Mouse (Mus musculus): ENCODE results near the gene Dusp1.

Gene Dusp1

DNA sequence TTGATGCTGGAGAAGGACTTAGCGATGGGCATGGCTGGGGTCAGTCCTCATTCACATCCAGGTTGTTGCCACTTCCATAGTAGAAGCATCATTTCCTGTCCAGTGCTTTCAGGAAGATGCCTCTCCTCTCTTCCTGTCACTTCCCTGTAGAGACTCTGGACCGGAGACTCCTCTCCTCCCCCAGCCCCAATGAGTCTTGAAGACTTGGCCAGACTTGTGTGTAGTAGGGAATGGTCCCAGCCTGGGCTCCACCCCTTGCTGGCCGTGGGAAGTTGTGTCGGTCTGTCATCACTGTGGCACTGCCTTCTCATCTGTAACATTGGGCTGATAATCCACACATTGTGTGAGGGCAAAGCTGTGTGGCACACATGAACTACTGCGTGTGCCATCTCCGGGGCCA lies 21.7 kb upstream of the Dusp1 start:
- no peak for DNase-seq

DNA sequence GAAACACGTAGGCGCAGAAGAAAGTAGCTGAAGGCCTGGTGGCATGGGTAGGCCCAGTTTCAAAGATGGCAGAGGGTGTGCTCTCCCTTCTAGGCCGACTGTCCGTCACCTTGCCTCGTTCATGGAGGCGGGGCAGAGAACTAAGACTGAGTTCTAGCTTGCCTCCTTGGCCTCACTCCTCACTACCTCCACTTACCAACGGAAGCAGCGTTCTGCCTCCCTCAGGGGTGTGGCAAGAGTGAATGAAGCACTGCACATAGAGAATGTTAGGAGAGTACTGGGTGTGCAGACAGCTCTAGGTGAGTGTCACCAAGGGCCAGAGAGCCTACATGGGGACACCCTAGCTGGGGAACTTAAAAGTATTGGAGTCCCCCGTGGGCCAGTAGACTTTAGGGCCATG lies 21.1 kb upstream of the Dusp1 start:
- no peak for DNase-seq

DNA sequence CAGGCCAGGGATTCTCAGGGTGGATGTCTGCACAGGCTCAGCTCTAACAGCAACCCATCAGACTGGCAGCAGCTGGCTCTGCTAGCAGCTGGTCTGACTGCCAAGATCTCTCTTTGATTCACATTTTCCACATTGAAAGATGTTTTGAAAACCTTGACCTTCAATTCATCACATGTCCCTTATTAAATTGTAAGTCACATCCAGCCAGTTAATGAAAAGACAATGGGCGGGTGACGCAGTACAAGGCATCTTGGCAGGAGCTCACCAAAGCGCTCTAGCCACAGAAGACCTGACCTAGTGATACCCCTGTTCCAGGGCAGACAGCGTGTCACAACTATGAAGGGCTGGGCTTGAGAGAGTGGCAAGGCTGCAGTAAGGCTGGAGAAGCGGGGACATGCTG lies 20.4 kb upstream of the Dusp1 start:
- peak; percentile 80 for DNase-seq

DNA sequence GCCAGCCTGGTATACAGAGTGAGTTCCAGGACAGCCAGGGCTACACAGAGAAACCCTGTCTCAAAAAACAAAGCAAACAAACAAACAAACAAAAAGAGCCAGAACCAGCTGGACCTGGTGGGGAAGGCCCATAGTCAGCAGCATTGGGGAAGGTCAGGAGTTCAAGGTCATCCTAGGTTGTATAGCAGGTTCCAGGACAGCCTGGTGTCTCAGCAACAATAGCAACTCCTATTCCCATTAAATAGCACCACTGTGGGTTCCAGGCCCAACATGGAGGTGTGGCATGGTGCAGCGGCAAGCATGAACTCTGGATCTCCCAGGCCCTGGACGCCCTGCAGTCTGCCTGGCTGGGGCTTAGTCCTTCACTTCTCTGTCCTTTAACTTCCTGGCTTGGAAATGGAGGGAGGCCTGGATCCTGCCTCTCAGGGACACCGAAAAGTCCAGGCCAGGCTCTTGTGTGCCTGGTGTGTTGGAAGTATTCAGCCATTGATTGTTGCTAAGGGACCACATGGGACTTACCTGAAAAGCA lies 19.0 kb upstream of the Dusp1 start:
- no peak for DNase-seq

DNA sequence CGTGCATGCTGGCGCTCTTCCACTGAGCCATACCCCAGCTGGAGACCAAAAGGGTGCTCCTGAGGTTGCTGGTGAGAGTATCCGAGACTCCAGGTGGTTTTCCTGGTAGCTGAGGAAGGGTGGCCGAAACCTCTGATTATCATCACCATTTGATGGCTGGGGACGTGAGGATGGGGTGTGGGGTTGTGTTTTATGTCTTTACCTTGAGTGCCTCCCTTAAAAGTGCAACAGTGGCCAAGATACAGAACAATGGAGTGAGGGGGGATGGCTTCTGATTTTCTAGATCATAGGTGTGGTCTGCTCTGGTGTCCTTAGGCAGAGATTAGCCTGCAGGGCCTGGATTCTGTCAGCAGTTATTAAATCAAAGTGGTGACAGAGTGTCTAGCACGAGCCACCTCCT lies 17.5 kb upstream of the Dusp1 start:
- no peak for DNase-seq

DNA sequence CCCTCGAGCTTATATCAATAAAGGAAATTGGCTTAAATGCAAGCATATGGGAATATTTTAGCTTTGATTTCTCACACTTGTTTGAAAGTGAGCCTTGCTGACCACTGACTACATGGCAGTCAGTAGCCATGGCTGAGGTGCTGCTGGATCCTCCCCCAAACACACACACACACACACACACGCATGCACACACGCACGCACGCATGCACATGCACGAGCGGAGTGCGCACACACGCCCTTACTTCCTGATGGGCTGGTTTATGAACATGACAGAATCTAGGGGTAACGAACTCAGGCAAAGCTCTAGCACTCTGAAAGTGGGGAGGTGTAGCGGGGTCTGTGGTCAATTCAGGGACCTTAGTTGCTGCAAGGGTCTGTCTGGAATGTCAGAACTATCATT lies 16.8 kb upstream of the Dusp1 start:
- DNase-seq = no peak

DNA sequence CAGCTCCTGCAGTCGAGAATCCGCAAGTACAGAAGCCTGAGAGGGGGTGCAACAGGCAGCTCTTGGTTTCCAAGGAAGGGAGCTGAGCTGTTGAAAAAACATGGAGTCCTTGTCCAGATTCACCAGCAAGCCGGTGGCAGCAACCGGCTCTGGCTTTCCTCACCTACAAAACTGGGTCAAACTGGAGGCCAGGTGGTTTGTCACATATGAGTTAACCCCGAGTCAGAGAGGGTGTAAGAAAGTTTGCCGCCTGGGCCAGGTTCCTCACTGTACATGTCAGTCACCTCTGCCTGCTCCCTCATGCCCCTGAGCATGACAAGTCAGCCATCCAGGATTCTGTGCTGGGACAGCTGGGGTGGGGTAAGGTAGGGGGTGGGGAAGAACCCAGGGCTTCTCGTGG lies 16.2 kb upstream of the Dusp1 start:
- no peak for DNase-seq

DNA sequence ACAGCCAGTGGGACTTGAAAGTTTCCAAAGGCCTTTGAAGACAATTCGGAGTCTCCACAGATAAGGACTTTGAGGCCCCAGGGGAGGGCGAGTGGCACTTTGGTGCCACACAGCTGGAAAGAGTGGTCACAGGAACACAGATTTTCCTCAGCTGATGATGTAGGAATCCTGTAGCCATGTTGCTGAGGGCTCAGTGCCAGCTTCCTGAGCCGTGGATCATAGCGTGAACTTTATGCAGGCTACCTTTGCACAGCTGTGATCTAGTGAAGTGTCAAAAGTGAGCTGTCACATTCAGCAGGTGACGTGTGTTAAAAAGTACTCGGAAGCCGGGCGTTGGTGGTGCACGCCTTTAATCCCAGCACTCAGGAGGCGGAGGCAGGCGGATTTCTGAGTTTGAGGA lies 15.4 kb upstream of the Dusp1 start:
- no peak for DNase-seq

DNA sequence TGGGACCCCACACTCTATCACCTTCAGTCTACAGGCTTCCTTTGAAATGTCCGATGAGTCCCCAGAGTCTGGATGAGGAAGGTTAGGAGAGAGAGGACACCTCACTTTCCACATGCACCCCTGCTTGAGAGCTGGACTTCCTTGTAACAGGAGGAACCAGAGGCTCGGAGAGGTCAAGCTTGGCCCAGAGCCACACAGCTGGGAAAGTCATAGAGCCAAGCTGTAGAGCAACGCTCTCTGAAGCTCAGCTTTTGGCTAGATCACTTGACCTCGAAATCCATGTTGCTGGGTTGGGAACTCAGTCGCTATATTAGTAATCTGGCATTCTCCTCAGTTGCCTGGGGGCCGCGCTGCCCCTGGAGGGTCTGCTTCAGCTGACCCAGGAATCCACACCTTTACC lies 14.9 kb upstream of the Dusp1 start:
- DNase-seq = peak; percentile 47

DNA sequence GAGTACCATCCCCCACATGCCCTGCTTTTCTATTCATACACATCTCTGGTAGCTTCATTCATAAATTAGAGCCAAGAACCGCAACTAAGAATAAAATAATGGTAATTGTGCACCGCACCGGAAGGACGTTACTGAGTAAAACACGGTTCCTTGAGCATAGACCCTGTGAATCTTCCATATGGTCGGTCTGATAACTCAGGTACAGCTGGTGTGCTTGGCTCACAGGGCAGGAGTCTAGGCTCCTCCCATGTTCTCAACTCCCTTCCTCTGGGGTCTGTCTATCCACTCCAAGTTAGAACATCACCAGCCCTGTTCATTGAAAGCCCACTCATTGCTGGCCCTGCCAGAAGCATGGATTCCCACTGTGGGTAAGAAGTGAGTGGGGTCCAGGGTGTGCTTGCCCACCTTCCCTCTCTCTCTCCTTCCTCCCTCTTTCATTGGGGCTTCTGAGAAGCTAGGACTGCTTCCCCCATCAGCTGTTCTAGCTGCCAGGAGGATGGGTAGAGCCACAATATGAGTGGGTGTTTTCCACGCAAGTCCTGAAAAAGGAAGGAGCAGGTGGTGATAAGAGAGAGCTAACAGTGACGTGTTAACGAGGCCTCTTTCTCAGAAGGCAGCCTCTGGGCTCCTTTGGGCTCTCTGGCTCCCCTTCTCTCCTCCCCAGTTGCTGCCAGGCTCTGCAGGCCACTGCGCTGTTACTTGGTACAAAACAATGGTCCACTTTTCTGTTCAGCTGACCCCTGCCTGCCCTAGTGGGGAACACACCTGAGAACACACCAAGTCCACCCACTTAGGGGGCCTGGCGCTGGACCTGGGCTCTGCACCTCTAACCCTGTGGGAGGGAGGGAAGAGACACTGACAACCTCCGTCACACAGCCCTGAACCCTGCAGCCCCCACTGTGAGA lies 14.1 kb upstream of the Dusp1 start:
- no peak for DNase-seq

DNA sequence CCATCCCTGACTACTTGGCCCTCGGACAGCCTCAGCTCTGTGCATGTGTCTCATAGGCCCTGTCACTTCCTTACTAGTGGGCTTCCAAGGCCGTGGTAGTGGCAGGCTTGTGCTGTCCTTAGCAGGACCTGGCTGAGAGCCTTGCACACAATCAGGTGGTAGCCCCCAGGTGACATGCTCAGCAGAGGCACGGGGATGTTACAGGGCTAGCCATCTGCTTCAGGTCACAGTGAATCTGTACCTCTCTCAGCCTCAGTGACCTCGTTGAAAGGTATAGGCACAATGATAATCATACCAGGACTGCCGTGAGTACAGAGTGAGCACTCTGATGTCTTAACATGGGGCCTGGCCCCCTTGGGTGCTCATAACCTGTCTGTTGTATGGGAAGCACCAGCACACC lies 12.8 kb upstream of the Dusp1 start:
- no peak for DNase-seq

DNA sequence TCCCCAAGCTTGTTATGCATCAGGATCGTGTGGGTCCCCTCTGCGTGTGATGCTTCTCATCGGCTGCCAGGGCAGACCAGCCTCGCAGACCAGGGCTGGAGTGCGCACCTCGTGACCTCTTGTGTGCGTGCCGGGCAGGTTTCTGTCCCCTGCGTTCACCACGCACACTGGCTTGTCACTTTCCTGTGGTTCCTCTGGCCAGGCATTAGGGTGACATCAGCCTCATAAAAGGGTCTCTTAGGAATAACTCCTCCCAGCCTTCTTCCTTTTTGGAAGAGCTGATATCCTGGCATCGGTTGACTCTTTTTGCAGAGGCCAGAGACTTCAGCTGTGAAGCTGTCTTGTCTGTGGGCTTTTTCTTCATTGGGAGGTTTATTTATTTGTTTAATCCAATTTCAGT lies 12.2 kb upstream of the Dusp1 start:
- DNase-seq = no peak

DNA sequence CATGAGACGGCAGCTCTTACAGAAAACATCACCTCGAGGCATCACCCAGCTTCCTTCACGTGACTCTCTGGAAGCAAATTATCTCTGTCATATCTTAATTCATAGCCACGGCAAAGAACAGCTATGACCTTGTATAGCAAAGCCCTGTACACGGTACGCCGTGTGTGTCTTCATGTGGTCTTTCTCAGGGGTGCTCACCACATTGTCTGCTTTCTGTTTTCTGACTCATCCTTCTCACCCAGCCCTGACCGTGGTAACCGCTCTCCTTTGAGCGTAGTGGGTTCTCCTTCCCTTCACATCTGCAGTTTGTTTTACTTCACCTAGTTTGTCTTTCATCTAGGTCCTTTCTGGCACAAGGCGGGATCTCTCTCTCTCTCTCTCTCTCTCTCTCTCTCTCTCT lies 10.3 kb upstream of the Dusp1 start:
- no peak for DNase-seq

DNA sequence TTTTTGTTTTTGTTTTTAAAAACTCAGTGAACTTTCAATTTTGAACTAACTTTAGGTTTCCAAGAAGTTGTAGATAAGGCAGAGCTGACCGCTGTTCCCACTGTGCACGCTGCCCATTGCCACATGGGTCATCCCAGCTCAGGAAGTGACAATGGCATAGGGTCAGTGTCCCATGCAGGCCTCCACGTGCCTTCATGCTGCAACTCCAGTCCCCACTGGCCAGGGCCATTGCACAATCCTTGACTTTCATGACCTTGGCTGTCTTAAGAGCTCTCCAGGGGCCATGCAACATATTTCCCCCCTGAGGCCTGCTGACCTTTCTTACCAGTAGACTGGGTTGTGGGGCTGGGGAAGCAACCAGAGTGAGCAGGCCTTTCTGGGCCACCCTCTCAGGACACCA lies 9.4 kb upstream of the Dusp1 start:
- DNase-seq = peak; percentile 73

DNA sequence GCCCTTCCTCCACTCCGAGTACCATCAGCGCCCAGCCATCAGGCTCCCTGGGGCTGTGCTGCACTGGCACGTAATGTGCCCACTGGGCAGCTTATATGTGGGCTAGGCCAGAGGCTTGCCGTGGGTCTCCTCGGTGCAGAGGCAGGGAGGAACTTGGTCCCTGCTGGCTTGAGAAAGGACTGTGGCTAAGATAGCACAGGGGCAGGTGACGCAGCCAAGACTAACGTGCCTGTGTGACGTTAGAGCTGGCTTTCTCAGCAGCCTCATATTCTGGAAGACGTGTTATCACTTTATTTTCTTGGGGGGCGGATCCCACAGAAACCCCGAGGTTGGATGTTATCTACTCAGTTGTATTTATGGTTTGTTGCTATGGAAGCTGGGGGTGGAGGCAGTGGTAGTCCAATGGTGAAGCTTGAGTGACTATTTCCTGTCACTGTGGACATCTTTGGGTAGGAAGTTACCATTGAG lies 8.8 kb upstream of the Dusp1 start:
- DNase-seq = no peak

DNA sequence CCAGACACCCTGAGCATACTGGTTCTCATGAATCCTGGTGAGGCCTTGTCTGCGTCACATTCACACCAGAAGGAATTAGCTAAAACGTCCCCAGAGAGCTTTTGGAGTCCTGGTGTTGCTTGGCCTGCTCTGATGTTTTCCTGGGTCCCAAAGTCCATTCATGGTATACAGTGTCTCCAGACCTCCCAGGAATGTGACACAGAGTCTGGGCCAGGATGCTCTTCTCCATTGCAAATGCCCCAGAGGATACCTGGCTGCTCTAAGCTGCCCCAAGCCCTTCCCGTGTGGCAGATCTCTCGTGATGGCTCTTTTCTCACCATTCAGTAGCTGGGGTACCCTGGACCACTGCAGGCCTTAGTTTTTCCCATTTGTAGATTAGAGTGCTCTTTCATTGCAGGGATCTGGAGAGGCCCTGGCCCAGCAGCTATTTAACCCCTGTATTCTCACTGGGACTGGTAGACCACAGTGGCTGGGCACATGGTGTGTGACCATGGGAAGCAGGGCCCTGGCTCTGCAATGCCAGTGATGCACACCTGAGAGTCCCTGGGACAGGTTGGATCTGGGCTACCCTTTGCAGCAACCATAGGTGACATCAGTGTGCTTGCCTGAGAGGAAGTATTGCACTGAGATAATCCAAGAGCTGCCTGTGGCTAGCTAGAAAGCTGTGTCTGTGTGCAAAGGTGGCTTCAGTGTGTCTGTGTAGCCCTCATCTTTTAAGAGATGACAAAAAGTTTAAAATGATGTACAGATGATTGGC lies 7.8 kb upstream of the Dusp1 start:
- no peak for DNase-seq

DNA sequence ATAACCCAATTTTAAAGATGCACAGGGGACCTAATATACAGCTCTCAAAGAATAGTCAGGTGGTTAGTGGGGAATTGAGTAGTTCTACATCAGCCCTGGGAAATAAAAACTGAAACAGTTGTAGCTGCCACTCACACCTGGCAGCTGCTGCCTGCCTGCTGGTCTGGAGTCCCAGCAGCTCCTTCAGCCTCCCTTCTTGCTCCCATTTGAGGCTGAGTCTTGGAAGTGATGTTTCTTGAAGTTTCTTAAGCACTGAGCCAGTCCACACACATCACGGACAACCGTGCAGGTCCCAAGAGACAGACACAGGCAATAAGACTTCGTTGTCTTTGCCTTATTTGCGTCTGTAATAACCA lies 5.9 kb upstream of the Dusp1 start:
- no peak for DNase-seq

DNA sequence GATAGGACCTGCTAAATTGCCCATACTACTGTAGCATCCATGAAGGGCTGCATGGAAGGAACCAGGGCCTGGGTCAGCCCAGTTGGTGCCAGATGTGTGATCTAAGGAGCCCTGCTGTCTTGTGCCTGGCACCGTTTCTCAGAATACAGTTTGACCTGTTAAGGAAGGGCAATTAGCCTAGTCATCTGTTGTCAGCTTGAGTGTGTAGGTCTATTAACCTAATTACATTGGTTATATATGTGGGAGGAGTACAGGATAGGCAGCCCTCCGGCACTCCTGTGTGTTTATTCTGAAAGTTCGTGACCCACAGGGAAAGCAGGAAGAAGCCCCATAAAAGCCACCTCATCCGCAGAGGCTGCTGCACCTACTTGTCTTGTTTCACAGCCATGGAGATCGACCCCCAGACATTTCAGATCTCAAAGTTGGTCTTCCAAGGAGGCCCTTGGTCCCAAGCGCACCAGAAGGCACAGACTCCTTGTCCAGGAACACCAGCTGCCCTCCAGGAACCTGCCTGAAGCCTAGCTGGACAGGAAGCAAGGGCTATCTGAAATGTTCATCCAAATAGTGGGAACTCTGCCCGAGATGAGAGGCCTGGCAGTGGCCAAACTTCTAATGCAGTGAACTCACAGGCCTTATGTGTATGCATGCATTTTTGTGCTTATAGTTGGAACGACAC lies 5.4 kb upstream of the Dusp1 start:
- no peak for DNase-seq

DNA sequence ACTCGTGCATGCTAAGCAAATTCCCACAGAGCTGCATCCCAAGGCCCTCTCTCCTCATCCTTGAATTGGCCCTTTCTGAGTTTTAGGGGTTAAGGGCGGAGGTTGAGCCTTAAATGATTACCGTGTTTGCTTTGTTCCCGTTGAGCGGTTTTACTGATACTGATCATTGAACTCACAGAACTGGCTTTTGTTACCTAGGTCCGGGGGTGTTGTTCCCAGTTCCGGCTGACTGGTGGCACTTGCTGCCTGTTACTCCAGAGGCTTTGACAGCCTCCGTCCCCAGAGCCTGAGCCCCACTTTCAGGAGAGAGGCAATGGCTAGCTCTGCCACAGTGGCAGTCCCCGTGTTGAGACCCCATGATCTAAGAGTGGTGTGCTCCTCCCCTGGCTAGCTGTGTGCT lies 2.5 kb upstream of the Dusp1 start:
- DNase-seq = no peak

DNA sequence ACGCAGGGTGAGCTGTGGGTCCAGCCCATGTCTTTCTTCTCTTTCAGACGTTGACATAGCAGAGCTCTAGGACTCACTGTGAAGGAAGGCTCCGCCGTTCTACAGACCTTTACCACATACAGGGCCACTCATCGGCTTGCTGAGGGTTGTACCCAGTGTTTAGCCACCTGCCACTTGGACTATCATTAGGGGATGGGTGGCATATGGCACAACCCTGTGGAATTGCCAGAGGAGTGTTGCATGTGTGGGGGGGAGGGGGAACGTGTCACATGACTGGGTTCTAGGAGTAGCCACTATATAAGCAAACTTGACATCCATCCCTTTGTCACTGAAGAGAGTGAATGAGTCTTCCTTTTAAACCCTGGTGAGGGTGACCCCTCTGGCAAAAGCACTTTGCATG lies 1.5 kb upstream of the Dusp1 start:
- DNase-seq = no peak

DNA sequence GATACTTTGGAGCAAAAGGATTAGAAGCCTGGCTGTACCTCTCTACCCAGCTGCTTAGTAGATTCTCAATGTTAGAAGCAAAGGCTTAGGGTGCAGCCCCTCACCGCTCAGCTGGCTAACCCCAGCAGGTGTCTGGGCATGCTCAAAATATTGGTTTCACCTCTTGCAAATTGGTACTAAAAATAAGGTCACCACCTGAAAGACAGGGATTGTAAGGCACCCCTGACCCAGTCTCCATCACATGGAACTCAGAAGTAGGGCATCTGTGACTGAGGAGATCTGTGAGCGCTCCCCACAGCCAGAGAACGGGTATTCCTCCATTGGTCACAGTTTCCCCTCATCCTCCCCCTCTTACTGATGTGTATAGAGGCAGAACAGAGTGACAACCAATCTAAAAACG lies 364 bp upstream of the Dusp1 start:
- DNase-seq = no peak

DNA sequence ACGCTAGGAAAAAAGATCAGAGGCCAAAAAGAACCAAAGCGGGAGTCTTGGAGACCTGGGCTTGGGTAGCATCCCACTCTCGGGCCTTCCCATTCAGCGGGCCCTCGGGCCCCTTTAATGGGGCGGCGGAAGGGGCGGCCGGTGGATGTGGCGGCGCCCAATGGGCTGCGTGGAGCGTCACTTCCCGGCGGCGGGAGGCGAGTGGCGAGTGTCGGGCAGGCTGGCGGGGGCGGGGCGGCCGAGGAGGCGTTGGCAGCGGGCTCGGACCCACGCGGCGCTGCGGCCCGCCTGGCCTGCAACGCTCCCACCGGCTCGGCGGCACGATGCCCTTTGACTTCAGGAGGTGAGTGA lies 663 bp downstream of the Dusp1 start, which contains the start of gene Ergic1:
TSS of gene Ergic1 (plus strand) at position 200 of the 351 bp plus-strand sequence.
- peak; percentile 88 for DNase-seq

DNA sequence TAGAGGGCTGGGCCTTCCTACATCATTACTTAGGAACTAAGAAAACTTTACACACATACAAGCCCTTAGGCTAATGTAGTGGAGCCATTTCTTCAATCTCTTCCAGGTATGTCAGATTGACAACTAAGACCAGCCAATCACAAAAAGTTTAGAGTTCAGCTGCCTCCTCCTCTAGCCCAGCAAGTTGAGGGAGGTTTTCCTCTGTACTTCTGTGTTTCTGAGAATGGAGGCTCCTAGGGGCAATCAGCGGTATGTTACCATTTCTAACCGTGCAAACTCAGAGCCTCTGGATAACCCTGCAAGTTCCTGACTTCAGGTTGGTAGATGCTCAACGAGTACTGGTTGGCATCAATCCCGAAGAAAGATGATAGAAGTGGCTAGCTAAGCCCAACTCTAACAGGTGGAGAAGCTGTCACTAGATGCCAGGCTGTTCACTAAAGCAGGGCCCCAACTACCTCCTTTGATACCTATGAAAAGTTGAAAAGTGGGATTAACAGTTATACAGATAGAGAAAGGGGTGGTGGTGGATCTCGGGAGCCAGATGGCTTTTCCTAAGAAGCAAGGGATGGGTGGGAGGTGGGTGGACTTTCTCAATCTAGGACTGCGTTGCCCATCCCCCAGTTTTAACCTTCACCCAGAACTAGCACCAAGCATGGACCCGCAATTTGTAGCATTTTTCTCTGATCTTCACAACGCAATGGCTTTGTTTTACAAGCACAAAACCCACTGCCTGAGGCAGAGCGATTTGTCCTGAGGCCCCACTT lies 1.2 kb downstream of the Dusp1 start:
- no peak for DNase-seq
